Comparison of ENCODE assay signal across 24 mouse cellular contexts in genomic region chr17:72180200-72180599, GRCm38 (mm10).
"Had no signal": no experiment of that assay in that cellular context is flagged by ENCODE, and none has a peak within 500 bp of the region (broad histone marks: within the 10 kb centered on the region; RNA-seq: fewer than 3 reads in every experiment).

No protein-coding gene starts in this region.

- H3K9ac ChIP-seq: heart, embryonic 12.5 days; hindbrain, embryonic 12.5 days; hindbrain, embryonic 14.5 days; intestine, embryonic 15.5 days; limb, embryonic 12.5 days had no signal

- H3K27me3 ChIP-seq: heart, embryonic 12.5 days; hindbrain, embryonic 12.5 days; intestine, embryonic 15.5 days; limb, embryonic 12.5 days had no signal

- H3K4me3 ChIP-seq: gastrocnemius, adult 2 months; heart, embryonic 10.5 days; heart, embryonic 12.5 days; hindbrain, embryonic 10.5 days; hindbrain, embryonic 12.5 days; intestine, embryonic 15.5 days; layer of hippocampus, adult 2 months; left cerebral cortex, adult 2 months; limb, embryonic 10.5 days; limb, embryonic 12.5 days had no signal

- ATAC-seq: inflammation-experienced regulatory T-cells, adult 6 months; intestine, embryonic 15.5 days; intestine, postnatal 0 days had no signal

- DNase-seq: gastrocnemius, adult 2 months; gastrocnemius, postnatal 10 days; gastrocnemius, postnatal 25 days; heart, adult 18-20 months; heart, postnatal 10 days; heart, postnatal 4 days; kidney, adult 18-20 months; kidney, adult 8-10 months; kidney, postnatal 10 days; kidney, postnatal 25 days; kidney, postnatal 4 days; liver had no signal

- H3K4me1 ChIP-seq: heart, embryonic 12.5 days; hindbrain, embryonic 12.5 days; intestine, embryonic 15.5 days; limb, embryonic 10.5 days; limb, embryonic 12.5 days had no signal

- H3K9me3 ChIP-seq: heart, embryonic 10.5 days; heart, embryonic 12.5 days; hindbrain, embryonic 10.5 days; hindbrain, embryonic 12.5 days; intestine, embryonic 15.5 days; limb, embryonic 10.5 days; limb, embryonic 12.5 days had no signal

- H3K36me3 ChIP-seq: heart, embryonic 10.5 days; heart, embryonic 12.5 days; hindbrain, embryonic 10.5 days; hindbrain, embryonic 12.5 days; intestine, embryonic 15.5 days; limb, embryonic 10.5 days; limb, embryonic 12.5 days had no signal

- H3K4me2 ChIP-seq: heart, embryonic 12.5 days; hindbrain, embryonic 12.5 days; hindbrain, embryonic 14.5 days; intestine, embryonic 15.5 days; limb, embryonic 12.5 days had no signal

- H3K27ac ChIP-seq: gastrocnemius, adult 2 months; heart, embryonic 10.5 days; hindbrain, embryonic 10.5 days; hindbrain, embryonic 12.5 days; hindbrain, embryonic 14.5 days; intestine, embryonic 15.5 days; layer of hippocampus, adult 2 months; left cerebral cortex, adult 2 months; limb, embryonic 10.5 days; limb, embryonic 12.5 days had no signal
